Mouse (Mus musculus) olfactory bulb, adult 2 months (tissue): ENCODE data around the gene Acbd4. TPM values are rescaled to one million over a fixed set of nuclear protein-coding genes. Genes with fewer than 3 reads are reported as not detected.
A peak's percentile ranks its signal among the peaks of the same experiment; 100 is the strongest.

ENCODE experiments used
- H3K27ac ChIP-seq: fragments of 200-500 bp; 2 replicates; pipeline ENCODE4 v1.5.1; 2012; ENCODE audit warnings: low read depth, low read length; ENCODE audit not compliant: insufficient read depth
- H3K4me1 ChIP-seq: fragments of 200-500 bp; 2 replicates; pipeline ENCODE4 v1.6.1; 2012; ENCODE audit warnings: low read length; ENCODE audit not compliant: control insufficient read depth, insufficient read depth
- H3K4me3 ChIP-seq: fragments of 200-500 bp; 2 replicates; pipeline ENCODE4 v1.5.1; 2012; ENCODE audit warnings: mild to moderate bottlenecking, low read depth, low read length, moderate library complexity; ENCODE audit not compliant: insufficient read depth
- CTCF ChIP-seq: fragments of 200-500 bp; IDR thresholded peaks from 2 replicates; pipeline ENCODE4 v1.5.1; 2012; ENCODE audit warnings: low read depth, mild to moderate bottlenecking, low read length, moderate library complexity; ENCODE audit not compliant: insufficient read depth
- POLR2A ChIP-seq: fragments of 200-500 bp; IDR thresholded peaks from 2 replicates; pipeline ENCODE4 v1.6.1; 2012; ENCODE audit warnings: mild to moderate bottlenecking, low read depth, low read length, moderate library complexity; ENCODE audit not compliant: insufficient read depth
- WGBS: fragments of 180-500 bp; shearing (Covaris S2); methylation state at CpG from one replicate; pipeline ENCODE4 v1.1.7; 2018; 5-methylcytosine and 5-hydroxymethylcytosine counted together
- polyA plus RNA-seq: library from polyadenylated mRNA; stranded (reverse); fragments of >200 nt; gene quantifications from 2 replicates; pipeline ENCODE4 v1.2.4, GENCODE M21; 2012; ENCODE audit warnings: low replicate concordance; ENCODE audit not compliant: missing spikeins, insufficient read depth, insufficient read length

The Acbd4 gene
- polyA plus RNA-seq, 1 experiment, result not detected

- WGBS, result 82% methylated on average over 11 of the region's 11 CpGs
- TF ChIP-seq CTCF, result no peak
- TF ChIP-seq POLR2A, result no peak
- no peak overlapping the region for H3K27ac ChIP-seq
- H3K4me1 ChIP-seq, result peaks cover 21% of the 10 kb centered on the region
- H3K4me3 ChIP-seq, result no peak overlapping the region
Measured at GRCm38 (mm10) chr11:103098531-103099190, 2.8 kb upstream of the Acbd4 start.

- peaks cover 25% of the 10 kb centered on the region for H3K4me1 ChIP-seq
- 84% methylated on average over 12 of the region's 12 CpGs for whole genome bisulfite sequencing
- TF ChIP-seq CTCF (no peak), POLR2A (no peak)
Measured at GRCm38 (mm10) chr11:103099352-103099940, 2.0 kb upstream of the Acbd4 start.

DNA sequence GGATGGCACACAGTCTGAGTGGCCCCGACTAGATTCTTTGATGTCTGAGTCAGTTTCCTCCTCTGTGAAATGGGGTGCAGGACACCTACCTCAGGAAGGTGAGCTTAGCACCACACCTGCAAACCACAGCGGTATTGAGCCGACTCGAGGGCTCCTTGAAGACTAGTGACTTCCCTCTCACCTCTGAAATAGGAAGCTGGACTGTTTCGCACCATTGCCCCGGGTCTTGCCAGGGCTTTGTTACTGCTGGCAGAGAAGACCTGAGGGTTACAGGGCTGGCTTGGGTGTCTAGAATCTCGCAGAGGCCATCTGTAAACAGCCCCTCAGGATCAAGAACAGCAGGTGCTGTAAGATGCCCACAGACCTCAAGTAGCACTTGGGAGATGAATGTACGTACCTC, 1.1 kb upstream of the Acbd4 start:
- Histone ChIP-seq H3K4me3 (no peak overlapping the region), H3K27ac (no peak overlapping the region), H3K4me1 (peaks cover 22% of the 10 kb centered on the region)
- WGBS, result 84% methylated on average over 8 of the region's 8 CpGs
- no peak for TF ChIP-seq POLR2A
- no peak for TF ChIP-seq CTCF

More at GRCm38 (mm10) chr11:103099352-103099940, 2.0 kb upstream of the Acbd4 start:
- Histone ChIP-seq H3K27ac (no peak overlapping the region), H3K4me3 (no peak overlapping the region)

GRCm38 (mm10) chr11:103101866-103102501, 502 bp downstream of the Acbd4 start:
- 1% methylated on average over 30 of the region's 30 CpGs for WGBS
- peak overlapping the region; percentile 11; the same call in 1 of the 2 replicates for H3K27ac ChIP-seq
- peaks cover 26% of the 10 kb centered on the region for H3K4me1 ChIP-seq
- TF ChIP-seq POLR2A, result no peak
- TF ChIP-seq CTCF, result no peak
- peak overlapping the region; percentile 55 for H3K4me3 ChIP-seq

- Histone ChIP-seq H3K4me3 (peak overlapping the region; percentile 63), H3K4me1 (peaks cover 26% of the 10 kb centered on the region), H3K27ac (no peak overlapping the region; the same call in 1 of the 2 replicates)
- under 1% methylated on average over 35 of the region's 35 CpGs for WGBS
- TF ChIP-seq POLR2A (no peak), CTCF (peak; percentile 100)
Measured at GRCm38 (mm10) chr11:103102725-103103349, 1.4 kb downstream of the Acbd4 start.

DNA sequence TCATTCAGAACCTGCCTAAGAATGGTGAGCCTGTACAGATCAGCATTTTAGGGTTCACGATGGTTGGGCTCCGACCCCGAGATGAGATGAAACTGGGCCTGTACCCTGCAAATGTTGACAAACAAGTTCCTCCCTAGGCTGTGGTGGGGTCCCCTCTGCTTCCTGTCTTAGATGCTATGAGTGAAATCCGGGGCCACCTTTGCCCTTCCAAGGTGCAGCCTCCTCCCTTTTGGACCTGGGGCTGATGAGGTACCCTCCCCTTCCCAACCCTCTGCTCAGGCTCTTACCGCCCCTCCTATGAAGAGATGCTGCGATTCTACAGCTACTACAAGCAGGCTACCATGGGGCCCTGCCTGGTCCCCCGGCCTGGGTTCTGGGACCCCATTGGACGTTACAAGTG, 2.1 kb downstream of the Acbd4 start:
- Histone ChIP-seq H3K4me1 (peaks cover 26% of the 10 kb centered on the region), H3K27ac (no peak overlapping the region), H3K4me3 (peak overlapping the region; percentile 63)
- WGBS, result 64% methylated on average over 8 of the region's 8 CpGs
- no peak for TF ChIP-seq CTCF
- no peak for TF ChIP-seq POLR2A

DNA sequence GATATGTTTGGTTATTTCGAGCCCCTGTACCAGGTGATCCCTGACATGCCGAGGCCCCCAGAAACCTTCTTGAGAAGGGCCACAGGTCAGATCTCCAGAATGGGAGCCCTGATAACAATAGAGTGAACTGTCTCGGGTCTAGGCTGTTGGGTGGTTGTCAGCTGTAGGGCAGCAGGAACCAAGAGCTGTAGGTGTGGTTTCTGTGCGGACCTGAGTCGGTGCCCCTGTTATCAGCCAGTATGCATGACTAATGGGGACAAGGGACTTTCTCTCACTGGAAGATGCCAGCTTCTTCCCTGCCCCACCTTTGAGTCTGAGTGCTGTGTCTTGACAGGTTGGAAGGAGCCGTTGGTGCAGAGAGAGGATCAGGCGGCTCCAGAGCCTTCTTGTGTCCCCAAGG, 3.0 kb downstream of the Acbd4 start:
- H3K4me3 ChIP-seq, result no peak overlapping the region
- no peak for TF ChIP-seq CTCF
- WGBS, result 90% methylated on average over 7 of the region's 7 CpGs
- H3K27ac ChIP-seq, result no peak overlapping the region
- H3K4me1 ChIP-seq, result peaks cover 26% of the 10 kb centered on the region

GRCm38 (mm10) chr11:103105180-103105725, 3.8 kb downstream of the Acbd4 start:
- 55% methylated on average over 14 of the region's 14 CpGs for WGBS
- TF ChIP-seq POLR2A (no peak), CTCF (no peak)
- H3K27ac ChIP-seq, result no peak overlapping the region
- H3K4me3 ChIP-seq, result no peak overlapping the region
- H3K4me1 ChIP-seq, result peaks cover 26% of the 10 kb centered on the region
